Mouse (Mus musculus) erythroblast, embryonic 14.5 days (primary cell): ENCODE results near the gene Fbxo40.

Experiments used
- GATA1 ChIP-seq: IDR thresholded peaks from 2 replicates; pipeline ENCODE4 v1.6.1; 2012; ENCODE audit warnings: low read length, inconsistent platforms, mixed read lengths
- TAL1 ChIP-seq: IDR thresholded peaks from 3 replicates; pipeline ENCODE4 v1.6.1; 2012; ENCODE audit warnings: low read length, inconsistent platforms, mixed read lengths

DNA sequence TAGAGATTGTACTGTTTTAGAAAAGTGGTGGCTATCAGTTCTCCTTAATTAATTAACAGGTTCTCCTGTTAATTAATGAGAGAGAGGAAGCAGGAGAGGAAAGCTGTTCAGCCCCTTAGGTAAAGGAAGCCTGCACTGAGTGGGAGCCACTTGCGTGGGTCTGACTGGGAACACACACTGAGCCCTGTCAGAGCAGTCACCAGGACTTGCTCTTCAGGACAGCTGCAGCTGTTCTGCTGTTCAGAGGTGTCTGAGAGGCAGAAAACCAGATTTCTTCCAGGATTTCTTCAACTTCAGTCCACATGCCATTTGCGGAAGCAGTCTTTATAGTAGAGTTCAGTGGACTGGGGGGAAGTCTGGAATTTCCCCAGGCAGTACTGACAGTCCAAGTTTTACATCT, 2.9 kb downstream of the Fbxo40 start:
- TF ChIP-seq GATA1 (no peak), TAL1 (no peak)
